Mouse (Mus musculus): Measurements from ENCODE around the gene 9130019O22Rik. TPM values are rescaled to one million over a fixed set of nuclear protein-coding genes. Genes with fewer than 3 reads are reported as not detected.

The 9130019O22Rik gene
- polyA plus RNA-seq, 1 experiment = 0.07 TPM

DNA sequence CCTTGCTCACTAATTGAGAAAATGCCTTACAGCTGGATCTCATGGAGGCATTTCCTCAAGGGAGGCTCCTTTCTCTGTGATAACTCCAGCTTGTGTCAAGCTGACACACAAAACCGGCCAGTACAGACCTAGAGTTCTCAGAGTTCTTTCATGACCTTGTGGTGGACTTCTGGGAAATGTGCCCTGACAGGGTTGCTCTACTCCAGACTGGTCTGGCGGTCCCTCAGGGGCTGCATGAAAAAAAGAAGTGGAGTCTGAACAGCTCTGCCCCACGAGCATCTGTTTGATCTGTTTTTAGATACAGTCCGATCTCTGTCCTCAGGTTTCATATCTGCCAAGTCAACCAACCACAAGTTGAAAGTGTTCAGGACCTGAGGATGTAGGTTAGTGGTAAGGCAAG lies 49.3 kb downstream of the 9130019O22Rik start:
- Histone ChIP-seq H3K27me3 (replicated peaks) (no peaks in the 10 kb centered on the region), H3K9me3 (0 out of 2 replicates have a peak, but pooled peaks cover 3% of the 10 kb centered on the region), H3K4me3 (replicated peaks) (no peak overlapping the region), H3K4me1 (peaks cover 8% of the 10 kb centered on the region), H3K36me3 (replicated peaks; ENCODE audit: low read length) (peaks cover 45% of the 10 kb centered on the region)
- no peak for TF ChIP-seq FLI1 (IDR thresholded peaks at IDR 0.05; ENCODE audit: low read length)
- TF ChIP-seq GATA1 (IDR thresholded peaks at IDR 0.05; ENCODE audit: borderline replicate concordance, low read length) = no peak

DNA sequence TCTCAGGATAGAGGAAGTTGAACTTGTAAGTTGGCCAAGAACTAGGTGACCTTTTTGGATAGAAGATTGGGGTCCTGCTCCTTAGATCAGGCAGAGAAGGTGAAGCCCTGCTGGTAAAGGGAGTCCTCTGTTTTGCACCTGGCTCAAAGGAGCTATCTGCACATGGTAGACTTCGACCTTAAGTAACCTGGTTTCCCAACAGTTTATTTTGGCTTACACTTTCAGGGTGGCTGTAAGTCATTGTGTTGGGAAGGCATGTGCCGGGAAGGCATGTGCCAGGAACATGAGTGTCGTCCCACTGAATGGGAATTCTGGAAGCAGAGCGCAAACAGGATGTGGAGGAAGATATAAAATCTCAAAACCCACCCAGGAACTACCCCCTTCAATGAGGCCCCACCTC lies 51.4 kb downstream of the 9130019O22Rik start:
- H3K36me3 ChIP-seq (replicated peaks; ENCODE audit: low read length) = peaks cover 52% of the 10 kb centered on the region
- no peak for TF ChIP-seq FLI1 (IDR thresholded peaks at IDR 0.05; ENCODE audit: low read length)
- TF ChIP-seq GATA1 (IDR thresholded peaks at IDR 0.05; ENCODE audit: borderline replicate concordance, low read length) = no peak
- no peaks in the 10 kb centered on the region for H3K27me3 ChIP-seq (replicated peaks)

DNA sequence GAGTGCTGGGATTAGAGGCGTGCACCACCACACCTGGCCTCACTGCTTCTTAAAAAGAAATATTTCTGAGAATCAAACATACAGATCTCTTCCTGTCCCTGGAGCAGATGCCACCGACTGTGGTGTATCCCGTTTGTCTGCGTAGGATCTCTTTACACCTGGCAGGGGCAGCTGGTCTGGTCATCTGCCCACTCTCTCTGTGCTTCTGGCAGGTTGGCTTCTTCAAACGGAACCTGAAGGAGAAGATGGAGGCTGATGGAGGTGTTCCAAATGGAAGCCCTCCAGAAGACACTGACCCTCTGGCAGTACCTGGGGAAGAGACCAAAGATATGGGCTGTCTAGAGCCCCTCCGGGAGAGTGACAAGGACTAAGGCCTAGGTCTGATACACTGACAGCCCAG lies 53.7 kb downstream of the 9130019O22Rik start:
- TF ChIP-seq GATA1 (IDR thresholded peaks at IDR 0.05; ENCODE audit: borderline replicate concordance, low read length) (no peak), FLI1 (IDR thresholded peaks at IDR 0.05; ENCODE audit: low read length) (no peak)
- Histone ChIP-seq H3K36me3 (replicated peaks; ENCODE audit: low read length) (peaks cover 76% of the 10 kb centered on the region), H3K4me1 (peaks cover 4% of the 10 kb centered on the region), H3K27me3 (replicated peaks) (no peaks in the 10 kb centered on the region), H3K9me3 (0 out of 2 replicates have a peak, but pooled peaks cover 3% of the 10 kb centered on the region), H3K4me3 (replicated peaks) (no peak overlapping the region)

More for the DNA sequence above, 51.4 kb downstream of the 9130019O22Rik start:
- peaks cover 4% of the 10 kb centered on the region for H3K4me1 ChIP-seq
- H3K4me3 ChIP-seq (replicated peaks) = no peak overlapping the region
- H3K9me3 ChIP-seq = 0 out of 2 replicates have a peak, but pooled peaks cover 3% of the 10 kb centered on the region

Other genes starting within 250 kb of the 9130019O22Rik start
- gene Spn, start 249.3 kb downstream of the 9130019O22Rik start, polyA plus RNA-seq (2012; ENCODE audit: insufficient read depth, low replicate concordance) = 2.2 and 17.4 TPM in 2 replicates
- 13.5 and 43.5 TPM in 2 replicates for gene Cd2bp2, start 191.1 kb downstream of the 9130019O22Rik start, polyA plus RNA-seq (2012; ENCODE audit: insufficient read depth, low replicate concordance)
- gene Tbc1d10b, start 178.7 kb downstream of the 9130019O22Rik start, polyA plus RNA-seq (2012; ENCODE audit: insufficient read depth, low replicate concordance) = 83.3 and 137 TPM in 2 replicates
- 4.7 TPM in 1 of 2 replicates, not detected in the other for gene Mylpf, start 178.3 kb downstream of the 9130019O22Rik start, polyA plus RNA-seq (2012; ENCODE audit: insufficient read depth, low replicate concordance)
- gene Zfp553, start 154.1 kb downstream of the 9130019O22Rik start, polyA plus RNA-seq (2012; ENCODE audit: insufficient read depth, low replicate concordance) = 10.8 and 17.3 TPM in 2 replicates
- 369 and 529 TPM in 2 replicates for gene Sept1, start 154.0 kb downstream of the 9130019O22Rik start, polyA plus RNA-seq (2012; ENCODE audit: insufficient read depth, low replicate concordance)
- gene Zfp771, start 142.9 kb downstream of the 9130019O22Rik start, polyA plus RNA-seq (2012; ENCODE audit: insufficient read depth, low replicate concordance) = 85.4 and 270 TPM in 2 replicates
- 65.3 and 143 TPM in 2 replicates for gene Dctpp1, start 126.5 kb downstream of the 9130019O22Rik start, polyA plus RNA-seq (2012; ENCODE audit: insufficient read depth, low replicate concordance)
- 32.9 and 41.0 TPM in 2 replicates for gene Sephs2, start 113.1 kb downstream of the 9130019O22Rik start, polyA plus RNA-seq (2012; ENCODE audit: insufficient read depth, low replicate concordance)
- 11.2 and 21.5 TPM in 2 replicates for gene Itgal, start 90.9 kb downstream of the 9130019O22Rik start, polyA plus RNA-seq (2012; ENCODE audit: insufficient read depth, low replicate concordance)
- gene Zfp768, start 41.6 kb downstream of the 9130019O22Rik start, polyA plus RNA-seq (2012; ENCODE audit: insufficient read depth, low replicate concordance) = 21.5 and 31.6 TPM in 2 replicates
- 0.73 TPM in 1 of 2 replicates, not detected in the other for gene Zfp747, start 11.1 kb downstream of the 9130019O22Rik start, polyA plus RNA-seq (2012; ENCODE audit: insufficient read depth, low replicate concordance)
- 5.5 TPM in 1 of 2 replicates, not detected in the other for gene E430018J23Rik, start 6.5 kb upstream of the 9130019O22Rik start, polyA plus RNA-seq (2012; ENCODE audit: insufficient read depth, low replicate concordance)
- gene Zfp764, start 19.7 kb upstream of the 9130019O22Rik start, polyA plus RNA-seq (2012; ENCODE audit: insufficient read depth, low replicate concordance) = 0.32 TPM in 1 of 2 replicates, not detected in the other
- 12.3 and 25.6 TPM in 2 replicates for gene Zfp688, start 34.9 kb upstream of the 9130019O22Rik start, polyA plus RNA-seq (2012; ENCODE audit: insufficient read depth, low replicate concordance)
- 4.4 and 12.0 TPM in 2 replicates for gene Zfp689, start 62.0 kb upstream of the 9130019O22Rik start, polyA plus RNA-seq (2012; ENCODE audit: insufficient read depth, low replicate concordance)
- 83.1 and 177 TPM in 2 replicates for gene Prr14, start 72.4 kb upstream of the 9130019O22Rik start, polyA plus RNA-seq (2012; ENCODE audit: insufficient read depth, low replicate concordance)
- gene Fbrs, start 92.0 kb upstream of the 9130019O22Rik start, polyA plus RNA-seq (2012; ENCODE audit: insufficient read depth, low replicate concordance) = 237 and 322 TPM in 2 replicates
- gene Srcap, start 124.8 kb upstream of the 9130019O22Rik start, polyA plus RNA-seq (2012; ENCODE audit: insufficient read depth, low replicate concordance) = 4.0 and 9.1 TPM in 2 replicates
- gene Gm42715, start 132.4 kb upstream of the 9130019O22Rik start, polyA plus RNA-seq (2012; ENCODE audit: insufficient read depth, low replicate concordance) = 15.7 and 25.1 TPM in 2 replicates
- gene Tmem265, start 174.2 kb upstream of the 9130019O22Rik start, polyA plus RNA-seq (2012; ENCODE audit: insufficient read depth, low replicate concordance) = 0.34 TPM in 1 of 2 replicates, not detected in the other
- gene Phkg2, start 186.2 kb upstream of the 9130019O22Rik start, polyA plus RNA-seq (2012; ENCODE audit: insufficient read depth, low replicate concordance) = 19.1 and 27.2 TPM in 2 replicates
- gene Ccdc189, start 201.4 kb upstream of the 9130019O22Rik start, polyA plus RNA-seq (2012; ENCODE audit: insufficient read depth, low replicate concordance) = 23.5 and 28.8 TPM in 2 replicates
- 14.7 and 20.8 TPM in 2 replicates for gene Rnf40, start 201.6 kb upstream of the 9130019O22Rik start, polyA plus RNA-seq (2012; ENCODE audit: insufficient read depth, low replicate concordance)
- gene Zfp629, start 228.6 kb upstream of the 9130019O22Rik start, polyA plus RNA-seq (2012; ENCODE audit: insufficient read depth, low replicate concordance) = 2.9 TPM in 1 of 2 replicates, not detected in the other

Data from megakaryocyte, embryonic 14.5 days (primary cell).